Mouse (Mus musculus) forebrain, embryonic 16.5 days (tissue): ENCODE data around the gene Tex14. TPM values are rescaled to one million over a fixed set of nuclear protein-coding genes. Genes with fewer than 3 reads are reported as not detected.
"Not testable (repeated sequence)": the region's sequence is repeated elsewhere in the genome, so short reads cannot be mapped to it uniquely, and the experiment has no call there.

ENCODE experiments used
- ATAC-seq: fragments of 200-750 bp; cut with Nextera tagmentation; 2 replicates; pipeline ENCODE4 v1.8.0; 2017; ENCODE audit warnings: mild to moderate bottlenecking, moderate library complexity
- H3K27ac ChIP-seq: fragments of 300-500 bp; sonication (generic); 2 replicates; pipeline ENCODE4 v1.5.1; 2014; ENCODE audit warnings: low read length, control low read depth
- H3K27me3 ChIP-seq: fragments of 300-500 bp; sonication (generic); replicated peaks from 2 replicates; pipeline ENCODE4 v1.6.1; 2014; ENCODE audit warnings: low read length; ENCODE audit not compliant: control insufficient read depth, insufficient read depth
- H3K36me3 ChIP-seq: fragments of 300-500 bp; sonication (generic); 2 replicates; pipeline ENCODE4 v1.6.1; 2014; ENCODE audit not compliant: control insufficient read depth, insufficient read depth
- H3K4me1 ChIP-seq: fragments of 300-500 bp; sonication (generic); replicated peaks from 2 replicates; pipeline ENCODE4 v1.6.1; 2014; ENCODE audit warnings: low read length; ENCODE audit not compliant: control insufficient read depth, insufficient read depth
- H3K4me2 ChIP-seq: fragments of 300-500 bp; sonication (generic); 2 replicates; pipeline ENCODE4 v1.6.1; 2014; ENCODE audit warnings: mild to moderate bottlenecking, low read length, control low read depth
- H3K4me3 ChIP-seq: fragments of 300-500 bp; sonication (generic); replicated peaks from 2 replicates; pipeline ENCODE4 v1.5.1; 2014; ENCODE audit warnings: mild to moderate bottlenecking, low read length, control low read depth
- H3K9ac ChIP-seq: fragments of 300-500 bp; sonication (generic); replicated peaks from 2 replicates; pipeline ENCODE4 v1.6.1; 2014; ENCODE audit warnings: low read depth, low read length, control low read depth
- H3K9me3 ChIP-seq: fragments of 300-500 bp; sonication (generic); 2 replicates; pipeline ENCODE4 v1.6.1; 2016; ENCODE audit warnings: low read length; ENCODE audit not compliant: control insufficient read depth
- WGBS: fragments of 180-500 bp; shearing (Covaris S2); extraction: QIAGEN DNeasy Blood & Tissue Kit; methylation state at CpG from one replicate; pipeline ENCODE4 v1.1.7; 2014; 5-methylcytosine and 5-hydroxymethylcytosine counted together
- polyA plus RNA-seq: library from polyadenylated mRNA; unstranded; fragments of >200 nt; fragmentation: Nextera tagmentation; extraction: Ambion mirVana; gene quantifications from 2 replicates; pipeline ENCODE4 v1.2.1, GENCODE M21; 2015

The Tex14 gene
- polyA plus RNA-seq, 1 experiment from 2014 or later, result 0.63 TPM

- ATAC-seq, result no peak
- H3K27me3 ChIP-seq, result no peaks in the 10 kb centered on the region
- H3K4me1 ChIP-seq, result no peaks in the 10 kb centered on the region
- H3K36me3 ChIP-seq, result no peaks in the 10 kb centered on the region
- no peak overlapping the region for H3K27ac ChIP-seq
- 73% methylated on average over 1 of the region's 1 CpGs for WGBS
- no peak overlapping the region for H3K9ac ChIP-seq
- H3K4me3 ChIP-seq, result no peak overlapping the region
- no peak overlapping the region for H3K4me2 ChIP-seq
- H3K9me3 ChIP-seq, result no peaks in the 10 kb centered on the region
These were observed 19.2 kb upstream of the Tex14 start for GRCm38 (mm10) chr11:87385676-87386075.

GRCm38 (mm10) chr11:87393855-87394254 lies 11.0 kb upstream of the Tex14 start:
- H3K4me2 ChIP-seq, result no peak overlapping the region
- no peak overlapping the region for H3K27ac ChIP-seq
- no peaks in the 10 kb centered on the region for H3K36me3 ChIP-seq
- no peak overlapping the region for H3K4me3 ChIP-seq
- WGBS, result 7% methylated on average over 1 of the region's 1 CpGs
- peak; percentile 43; the same call in 1 of the 2 replicates for ATAC-seq
- H3K9me3 ChIP-seq, result no peaks in the 10 kb centered on the region
- no peaks in the 10 kb centered on the region for H3K4me1 ChIP-seq
- H3K9ac ChIP-seq, result no peak overlapping the region
- no peaks in the 10 kb centered on the region for H3K27me3 ChIP-seq

- ATAC-seq, result no peak
- Histone ChIP-seq H3K4me1 (no peaks in the 10 kb centered on the region), H3K4me3 (no peak overlapping the region), H3K9ac (no peak overlapping the region), H3K4me2 (no peak overlapping the region), H3K9me3 (no peaks in the 10 kb centered on the region), H3K27ac (no peak overlapping the region), H3K27me3 (no peaks in the 10 kb centered on the region), H3K36me3 (no peaks in the 10 kb centered on the region)
- WGBS, result 93% methylated on average over 2 of the region's 2 CpGs
These were observed 6.5 kb upstream of the Tex14 start for GRCm38 (mm10) chr11:87398402-87398801.

- WGBS, result 2% methylated on average over 58 of the region's 58 CpGs
- Histone ChIP-seq H3K4me1 (peaks cover 5% of the 10 kb centered on the region; the same call in 1 of the 2 replicates), H3K4me2 (peak overlapping the region; percentile 68), H3K36me3 (no peaks in the 10 kb centered on the region), H3K27me3 (no peaks in the 10 kb centered on the region), H3K9ac (peak overlapping the region; percentile 81), H3K27ac (peak overlapping the region; percentile 90), H3K4me3 (peak overlapping the region; percentile 69), H3K9me3 (no peaks in the 10 kb centered on the region)
- peak; percentile 94 for ATAC-seq
These were observed 583 bp upstream of the Tex14 start for GRCm38 (mm10) chr11:87404111-87404853.

- H3K9me3 ChIP-seq, H3K27ac ChIP-seq, H3K4me3 ChIP-seq, H3K4me1 ChIP-seq, H3K9ac ChIP-seq, ATAC-seq, H3K4me2 ChIP-seq, H3K27me3 ChIP-seq, H3K36me3 ChIP-seq: not testable (repeated sequence)
- 60% methylated on average over 3 of the region's 3 CpGs for WGBS
These were observed 8.5 kb downstream of the Tex14 start for GRCm38 (mm10) chr11:87413412-87413811.

GRCm38 (mm10) chr11:87416120-87416519 lies 11.3 kb downstream of the Tex14 start:
- Histone ChIP-seq H3K9me3 (no peaks in the 10 kb centered on the region), H3K4me3 (no peak overlapping the region), H3K27ac (no peak overlapping the region), H3K4me2 (no peak overlapping the region), H3K4me1 (no peaks in the 10 kb centered on the region), H3K9ac (no peak overlapping the region), H3K36me3 (no peaks in the 10 kb centered on the region), H3K27me3 (no peaks in the 10 kb centered on the region)
- 60% methylated on average over 5 of the region's 5 CpGs for WGBS
- no peak for ATAC-seq

GRCm38 (mm10) chr11:87420861-87421260 lies 16.0 kb downstream of the Tex14 start:
- Histone ChIP-seq H3K9me3 (no peaks in the 10 kb centered on the region), H3K27me3 (no peaks in the 10 kb centered on the region), H3K4me3 (no peak overlapping the region), H3K4me2 (no peak overlapping the region), H3K9ac (no peak overlapping the region), H3K27ac (no peak overlapping the region), H3K4me1 (peaks cover 11% of the 10 kb centered on the region), H3K36me3 (no peaks in the 10 kb centered on the region)
- no peak for ATAC-seq

GRCm38 (mm10) chr11:87421760-87422201 lies 16.9 kb downstream of the Tex14 start:
- no peak for ATAC-seq
- WGBS, result 19% methylated on average over 6 of the region's 6 CpGs

GRCm38 (mm10) chr11:87422511-87423340 lies 17.9 kb downstream of the Tex14 start:
- Histone ChIP-seq H3K27ac (peak overlapping the region; percentile 91), H3K4me3 (peak overlapping the region; percentile 42), H3K4me1 (peaks cover 12% of the 10 kb centered on the region), H3K36me3 (no peaks in the 10 kb centered on the region), H3K27me3 (no peaks in the 10 kb centered on the region), H3K9ac (peak overlapping the region; percentile 60), H3K9me3 (no peaks in the 10 kb centered on the region), H3K4me2 (peak overlapping the region; percentile 66)
- WGBS, result under 1% methylated on average over 26 of the region's 26 CpGs
- peak; percentile 82 for ATAC-seq

More at GRCm38 (mm10) chr11:87421760-87422201, 16.9 kb downstream of the Tex14 start:
- H3K27me3 ChIP-seq, result no peaks in the 10 kb centered on the region
- H3K36me3 ChIP-seq, result no peaks in the 10 kb centered on the region
- H3K4me3 ChIP-seq, result peak overlapping the region; percentile 42
- no peaks in the 10 kb centered on the region for H3K9me3 ChIP-seq
- H3K4me1 ChIP-seq, result peaks cover 12% of the 10 kb centered on the region
- peak overlapping the region; percentile 66 for H3K4me2 ChIP-seq
- H3K9ac ChIP-seq, result peak overlapping the region; percentile 60
- H3K27ac ChIP-seq, result peak overlapping the region; percentile 91
